Mouse (Mus musculus): ENCODE measurements around the gene Hmgn2. TPM values are rescaled to one million over a fixed set of nuclear protein-coding genes. Genes with fewer than 3 reads are reported as not detected.

Gene Hmgn2
- 2,667 and 2,783 TPM in 2 replicates for polyA plus RNA-seq (2015; fragmentation: Nextera tagmentation; extraction: Ambion mirVana)

DNA sequence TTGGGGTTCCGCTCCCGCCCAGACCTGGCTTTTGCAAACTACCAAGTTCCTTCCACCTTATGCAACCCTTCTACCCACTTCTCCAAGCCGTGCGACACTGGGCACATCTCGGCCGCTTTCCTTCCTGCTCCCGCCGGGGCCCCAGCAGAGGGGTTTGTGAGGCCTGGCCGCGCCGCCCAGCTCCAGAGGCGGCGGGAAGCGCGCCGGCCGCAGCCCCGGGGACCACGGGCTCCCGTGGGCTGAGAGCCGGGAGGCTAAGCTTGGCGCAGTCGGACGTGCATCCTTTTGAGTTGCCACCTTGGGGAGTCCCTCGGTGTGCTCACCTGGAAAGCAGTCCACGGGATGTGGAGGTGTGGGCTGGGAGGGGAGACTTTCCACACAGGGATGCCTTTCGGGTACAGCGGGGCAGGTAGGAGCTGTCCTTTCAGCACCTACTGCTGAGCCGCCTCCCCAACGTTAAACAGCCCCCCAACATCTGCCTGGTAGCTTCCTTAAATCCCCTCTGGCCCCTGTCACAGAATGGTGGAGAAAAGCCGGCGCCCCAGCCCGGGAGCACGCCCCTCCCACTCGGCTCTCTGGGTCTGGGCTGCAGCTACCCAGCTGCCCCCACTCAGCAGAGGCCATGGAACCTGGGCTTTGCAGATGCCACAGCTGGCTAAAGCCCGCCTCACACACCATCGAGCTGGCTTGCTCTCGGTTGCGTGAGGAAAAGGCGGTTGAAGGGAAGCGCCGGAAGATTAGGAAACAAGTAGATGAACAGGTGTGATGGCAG lies at the start of gene Hmgn2:
TSS of gene Hmgn2 (minus strand) at position 501 of the 772 bp plus-strand sequence.
- no peaks in the 10 kb centered on the region for H3K27me3 ChIP-seq
- H3K36me3 ChIP-seq = peaks cover 60% of the 10 kb centered on the region
- peak within 1 kb of the TSS; percentile 96 for H3K9ac ChIP-seq
- under 1% methylated on average over 42 of the region's 42 CpGs for WGBS
- H3K4me2 ChIP-seq = peak within 1 kb of the TSS; percentile 96
- H3K4me1 ChIP-seq = peaks cover 36% of the 10 kb centered on the region
- H3K27ac ChIP-seq = peak within 1 kb of the TSS; percentile 100
- no peaks in the 10 kb centered on the region for H3K9me3 ChIP-seq (replicated peaks)
- peak; percentile 82 for ATAC-seq (replicated peaks; ENCODE audit: low FRiP score)
- peak within 1 kb of the TSS; percentile 81 for H3K4me3 ChIP-seq (replicated peaks)

DNA sequence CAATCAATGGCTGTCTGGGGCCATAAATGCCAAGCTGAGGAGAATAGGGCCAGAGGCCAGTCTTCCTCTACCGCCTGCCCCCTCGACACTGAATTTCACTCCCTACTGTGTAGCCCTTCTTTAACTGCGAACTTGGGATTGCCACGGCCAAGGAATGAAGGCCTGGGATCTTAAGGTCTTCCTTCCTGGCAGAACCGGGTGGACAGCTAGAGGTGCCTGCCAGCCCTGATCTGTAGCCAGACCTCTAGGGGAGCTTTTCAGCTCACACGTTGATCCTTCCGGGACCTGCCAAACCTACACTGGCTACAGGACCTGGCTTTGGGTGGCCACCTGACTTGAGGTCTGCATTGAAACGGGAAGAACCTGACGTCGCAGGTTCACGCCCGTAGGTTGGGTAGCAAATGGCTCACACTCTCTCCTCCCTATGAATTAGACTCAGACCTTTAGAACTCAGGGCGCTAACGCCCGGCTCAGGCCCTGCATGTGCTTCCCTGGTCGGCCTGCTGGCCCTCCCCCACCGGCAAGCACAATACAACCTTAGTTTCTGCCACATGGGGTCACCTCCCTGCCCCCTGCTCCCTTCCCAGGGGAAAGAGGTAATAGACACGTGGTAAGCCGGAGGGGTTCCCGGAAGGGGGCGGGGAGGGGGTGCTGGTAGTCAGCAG lies 48.9 kb upstream of the Hmgn2 start:
- Histone ChIP-seq H3K4me3 (replicated peaks) (peak overlapping the region; percentile 25), H3K4me2 (peak overlapping the region; percentile 54), H3K9ac (no peak overlapping the region), H3K9me3 (replicated peaks) (no peaks in the 10 kb centered on the region), H3K36me3 (no peaks in the 10 kb centered on the region), H3K27ac (no peak overlapping the region), H3K27me3 (peaks cover 52% of the 10 kb centered on the region), H3K4me1 (peaks cover 46% of the 10 kb centered on the region)
- 0 out of 2 replicates have a peak, but pooled peaks have one; percentile 15 for ATAC-seq (replicated peaks; ENCODE audit: low FRiP score)
- WGBS = 4% methylated on average over 21 of the region's 21 CpGs

DNA sequence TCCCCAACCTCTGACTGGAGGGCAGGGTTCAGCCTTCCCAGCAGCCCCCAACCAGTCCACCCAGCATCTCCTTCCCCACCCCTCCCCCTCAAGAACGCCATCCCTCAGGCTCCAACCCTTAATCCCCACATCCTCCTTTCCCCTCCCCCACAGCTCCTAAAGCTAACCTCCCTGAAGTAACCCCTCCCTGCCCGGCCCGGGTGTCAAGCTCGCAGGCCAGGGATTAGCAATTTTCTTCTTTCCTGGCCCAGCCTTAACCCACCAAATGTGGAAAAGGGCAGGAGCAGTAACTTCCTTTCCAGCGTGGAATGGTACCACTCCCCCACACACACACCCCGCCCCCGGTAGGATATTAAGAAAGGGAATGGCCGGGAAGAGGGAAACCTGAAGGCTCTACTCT lies 48.3 kb upstream of the Hmgn2 start:
- Histone ChIP-seq H3K27me3 (peaks cover 52% of the 10 kb centered on the region), H3K27ac (no peak overlapping the region), H3K9ac (no peak overlapping the region), H3K36me3 (no peaks in the 10 kb centered on the region), H3K4me1 (peaks cover 52% of the 10 kb centered on the region), H3K4me3 (replicated peaks) (no peak overlapping the region), H3K4me2 (peak overlapping the region; percentile 54; the same call in 1 of the 2 replicates), H3K9me3 (replicated peaks) (no peaks in the 10 kb centered on the region)
- ATAC-seq (replicated peaks; ENCODE audit: low FRiP score) = no peak
- WGBS = 3% methylated on average over 8 of the region's 8 CpGs

DNA sequence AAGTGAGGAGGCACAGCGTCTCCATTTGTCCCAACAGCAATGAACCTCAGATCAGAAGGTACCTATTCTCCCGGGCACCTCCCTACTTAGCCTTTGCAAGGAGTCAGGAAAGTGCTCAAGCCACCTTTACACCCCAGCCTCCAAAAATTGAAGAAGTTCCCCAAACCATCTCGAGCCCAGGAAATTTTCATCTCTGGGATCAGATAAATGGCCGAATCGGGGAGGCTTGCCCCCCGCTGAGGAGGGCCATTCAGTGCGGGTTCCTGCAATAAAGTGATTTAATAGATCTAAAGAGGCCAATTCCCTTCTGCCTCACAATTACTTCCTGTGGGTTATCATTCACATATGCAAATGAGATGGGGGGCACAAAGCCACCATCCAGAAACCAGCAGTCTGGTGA lies 47.8 kb upstream of the Hmgn2 start:
- H3K36me3 ChIP-seq = no peaks in the 10 kb centered on the region
- H3K4me2 ChIP-seq = no peak overlapping the region
- peaks cover 52% of the 10 kb centered on the region for H3K27me3 ChIP-seq
- H3K9me3 ChIP-seq (replicated peaks) = no peaks in the 10 kb centered on the region
- 4% methylated on average over 7 of the region's 7 CpGs for WGBS
- H3K4me3 ChIP-seq (replicated peaks) = no peak overlapping the region
- no peak for ATAC-seq (replicated peaks; ENCODE audit: low FRiP score)
- no peak overlapping the region for H3K27ac ChIP-seq
- peaks cover 57% of the 10 kb centered on the region for H3K4me1 ChIP-seq
- H3K9ac ChIP-seq = no peak overlapping the region

DNA sequence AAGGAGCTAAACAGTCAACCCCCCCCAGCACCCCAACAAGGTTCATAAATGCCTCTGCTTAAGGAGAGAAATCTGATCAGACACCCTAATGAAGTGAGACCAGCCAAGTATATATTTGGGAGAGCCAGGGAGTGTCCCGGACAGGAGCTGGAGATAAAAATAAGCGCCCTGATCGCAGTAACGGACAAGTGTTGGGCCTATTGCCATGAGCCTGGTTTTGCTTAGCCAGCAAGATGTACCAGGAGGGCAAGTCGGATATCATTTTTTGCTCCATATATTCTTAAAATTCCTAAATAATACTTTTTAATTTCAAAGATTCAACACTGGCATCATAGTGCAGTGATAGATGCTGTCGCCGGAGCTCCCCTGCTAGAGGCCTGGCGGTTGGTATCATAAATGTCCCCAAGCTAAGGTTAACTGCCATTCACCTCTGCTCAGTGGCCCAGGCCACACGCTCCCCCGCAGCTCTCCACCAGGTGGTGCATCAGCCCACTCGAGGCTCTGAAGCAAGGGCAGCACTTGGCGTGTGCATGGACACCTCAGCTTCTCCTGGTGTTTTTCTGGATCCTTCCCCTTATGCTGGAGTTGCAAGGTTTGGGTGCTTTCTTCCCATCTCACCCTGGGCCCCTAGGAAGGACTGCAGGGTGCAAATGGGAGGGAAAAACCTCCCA lies 44.5 kb upstream of the Hmgn2 start:
- H3K4me2 ChIP-seq = no peak overlapping the region
- peaks cover 38% of the 10 kb centered on the region for H3K4me1 ChIP-seq
- no peak overlapping the region for H3K27ac ChIP-seq
- no peak overlapping the region for H3K4me3 ChIP-seq (replicated peaks)
- no peak for ATAC-seq (replicated peaks; ENCODE audit: low FRiP score)
- H3K9ac ChIP-seq = no peak overlapping the region
- H3K36me3 ChIP-seq = no peaks in the 10 kb centered on the region
- WGBS = 40% methylated on average over 12 of the region's 12 CpGs
- no peaks in the 10 kb centered on the region for H3K9me3 ChIP-seq (replicated peaks)
- H3K27me3 ChIP-seq = peaks cover 28% of the 10 kb centered on the region

DNA sequence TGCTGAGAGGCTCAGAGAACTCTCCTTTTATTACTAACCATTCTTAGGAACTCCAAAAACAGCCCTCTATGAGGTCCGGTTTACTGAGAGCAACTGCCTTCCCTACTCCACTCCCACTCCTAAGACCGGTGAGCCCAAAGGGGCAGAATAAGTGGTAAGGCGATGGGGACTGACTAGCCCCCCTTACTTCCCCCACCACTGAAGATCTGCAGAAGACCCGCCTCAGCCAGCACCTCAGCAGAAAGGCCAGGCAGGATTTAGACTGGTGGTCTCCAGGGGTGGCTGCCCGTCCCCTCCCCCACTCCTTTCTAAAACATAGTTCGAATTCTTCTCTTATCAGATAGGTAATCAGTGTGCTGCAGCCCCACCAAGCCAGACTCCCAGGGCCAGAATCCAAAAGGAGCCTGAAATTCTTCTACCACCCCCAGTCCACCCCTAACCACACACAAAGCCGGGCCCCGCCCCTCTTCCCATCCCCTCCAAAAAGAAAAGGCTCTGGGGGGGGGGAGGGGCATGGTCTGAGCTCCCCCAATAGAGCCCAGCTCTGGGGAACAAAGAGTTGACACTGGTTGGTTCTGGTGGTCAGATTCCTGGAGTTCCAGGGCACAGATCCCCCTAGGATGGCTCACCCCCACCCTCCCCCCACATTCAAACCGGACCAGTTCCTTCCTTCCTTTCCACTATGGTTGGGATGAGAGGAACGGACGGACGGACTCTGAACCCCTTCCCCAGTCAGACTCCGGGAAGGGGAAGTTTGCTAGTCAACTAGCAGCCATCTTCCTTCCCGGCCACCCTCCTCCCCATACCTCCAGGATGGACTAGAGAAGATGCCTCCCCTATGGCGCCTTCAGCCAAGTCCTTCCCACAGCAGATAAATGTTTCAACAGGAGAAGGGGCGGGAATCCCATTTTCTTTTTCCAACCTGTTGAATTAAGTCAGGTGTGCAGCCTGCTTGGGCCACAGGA lies 43.3 kb upstream of the Hmgn2 start:
- whole genome bisulfite sequencing = 25% methylated on average over 16 of the region's 16 CpGs
- Histone ChIP-seq H3K27me3 (peaks cover 15% of the 10 kb centered on the region), H3K9me3 (replicated peaks) (no peaks in the 10 kb centered on the region), H3K27ac (peak overlapping the region; percentile 67), H3K4me3 (replicated peaks) (no peak overlapping the region), H3K9ac (no peak overlapping the region), H3K4me1 (peaks cover 26% of the 10 kb centered on the region), H3K36me3 (no peaks in the 10 kb centered on the region), H3K4me2 (peak overlapping the region; percentile 33)
- ATAC-seq (replicated peaks; ENCODE audit: low FRiP score) = no peak

DNA sequence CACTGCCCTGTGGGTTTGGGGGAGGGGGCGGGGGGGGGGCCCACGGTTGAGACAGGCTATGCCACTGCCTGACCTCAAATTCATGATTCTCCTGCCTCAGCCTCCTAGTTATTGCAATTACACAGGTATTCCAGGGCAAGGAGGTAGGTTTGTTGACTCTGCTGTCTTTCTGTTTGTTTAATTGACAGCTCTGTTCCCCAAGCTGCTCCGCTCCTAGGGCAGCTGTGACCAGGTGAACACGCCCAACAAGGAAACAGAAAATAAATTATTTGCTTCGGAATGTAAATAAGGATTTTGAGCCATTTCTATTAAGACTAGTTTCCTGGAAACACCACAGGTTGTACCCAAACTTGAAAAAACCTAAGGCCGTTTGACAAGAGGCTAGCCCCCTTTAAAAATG lies 41.3 kb upstream of the Hmgn2 start:
- WGBS = 67% methylated on average over 6 of the region's 6 CpGs

DNA sequence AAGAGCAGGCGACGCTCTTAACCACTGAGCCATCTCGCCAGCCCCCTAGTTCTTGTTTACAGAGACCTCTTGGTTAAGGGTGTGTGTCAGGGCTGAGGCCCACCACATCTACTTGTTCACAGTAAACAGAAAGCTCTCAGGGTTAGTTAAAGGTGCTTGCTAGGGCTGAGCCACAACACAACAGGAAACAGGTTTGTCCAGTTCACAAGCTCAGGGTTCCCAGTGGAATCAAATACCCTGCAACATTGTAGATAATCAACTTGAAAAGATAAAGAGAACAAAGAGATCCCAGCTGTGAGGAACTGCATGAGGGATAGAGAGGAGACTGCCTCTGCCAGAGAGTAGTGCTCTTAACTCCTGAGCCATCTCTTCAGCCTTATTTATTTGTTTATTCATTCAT lies 38.4 kb upstream of the Hmgn2 start:
- H3K9ac ChIP-seq = no peak overlapping the region
- no peak for ATAC-seq (replicated peaks; ENCODE audit: low FRiP score)
- no peak overlapping the region for H3K27ac ChIP-seq
- no peaks in the 10 kb centered on the region for H3K36me3 ChIP-seq
- no peak overlapping the region for H3K4me3 ChIP-seq (replicated peaks)
- H3K27me3 ChIP-seq = no peaks in the 10 kb centered on the region
- WGBS = 89% methylated on average over 3 of the region's 3 CpGs
- no peaks in the 10 kb centered on the region for H3K9me3 ChIP-seq (replicated peaks)
- H3K4me2 ChIP-seq = no peak overlapping the region
- peaks cover 10% of the 10 kb centered on the region for H3K4me1 ChIP-seq

More for the DNA sequence above, 41.3 kb upstream of the Hmgn2 start:
- Histone ChIP-seq H3K27ac (no peak overlapping the region), H3K4me3 (replicated peaks) (no peak overlapping the region), H3K9ac (no peak overlapping the region), H3K9me3 (replicated peaks) (no peaks in the 10 kb centered on the region), H3K27me3 (no peaks in the 10 kb centered on the region), H3K36me3 (no peaks in the 10 kb centered on the region), H3K4me2 (no peak overlapping the region), H3K4me1 (peaks cover 18% of the 10 kb centered on the region)
- no peak for ATAC-seq (replicated peaks; ENCODE audit: low FRiP score)

DNA sequence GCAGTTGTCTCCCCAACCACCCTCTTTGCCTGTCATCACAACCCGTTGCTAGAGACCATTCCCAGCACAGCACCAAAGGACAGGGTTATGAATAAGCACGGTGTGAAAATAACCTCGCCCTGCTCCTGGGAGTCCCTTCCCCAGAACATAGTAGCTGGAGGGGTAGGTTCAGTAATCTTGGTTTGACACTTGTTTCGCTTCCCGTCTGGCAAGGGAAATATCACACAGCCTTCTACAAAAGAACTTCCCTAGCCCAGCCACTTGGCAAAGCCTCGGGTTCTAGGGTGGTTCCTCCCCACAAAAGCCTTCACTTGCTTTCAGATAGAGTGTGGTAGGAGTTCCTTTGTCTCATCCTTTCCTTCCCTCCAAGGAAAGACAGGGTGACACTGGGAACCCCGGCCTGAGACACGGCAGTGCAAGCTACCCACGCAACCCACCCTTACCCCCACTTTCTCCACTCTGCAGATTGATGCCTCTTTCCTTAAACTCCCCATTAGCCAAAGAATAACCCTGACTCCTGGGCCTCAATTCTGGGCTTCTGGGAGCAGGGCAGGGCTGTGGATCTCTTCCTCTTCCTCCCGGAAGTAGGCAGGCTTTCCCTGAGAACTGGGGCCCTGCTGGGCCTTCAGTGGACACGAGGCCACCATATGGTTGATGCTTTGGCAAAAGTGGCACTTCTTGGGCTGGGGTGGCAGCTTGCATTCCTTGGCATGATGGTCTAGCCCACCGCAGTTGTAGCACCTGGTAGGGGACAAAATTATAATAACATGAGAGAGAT lies 37.3 kb upstream of the Hmgn2 start:
- Histone ChIP-seq H3K4me2 (no peak overlapping the region), H3K9me3 (replicated peaks) (no peaks in the 10 kb centered on the region), H3K4me3 (replicated peaks) (no peak overlapping the region), H3K27me3 (no peaks in the 10 kb centered on the region), H3K27ac (no peak overlapping the region), H3K36me3 (no peaks in the 10 kb centered on the region), H3K9ac (no peak overlapping the region), H3K4me1 (peaks cover 5% of the 10 kb centered on the region)
- ATAC-seq (replicated peaks; ENCODE audit: low FRiP score) = no peak
- WGBS = 84% methylated on average over 12 of the region's 12 CpGs

DNA sequence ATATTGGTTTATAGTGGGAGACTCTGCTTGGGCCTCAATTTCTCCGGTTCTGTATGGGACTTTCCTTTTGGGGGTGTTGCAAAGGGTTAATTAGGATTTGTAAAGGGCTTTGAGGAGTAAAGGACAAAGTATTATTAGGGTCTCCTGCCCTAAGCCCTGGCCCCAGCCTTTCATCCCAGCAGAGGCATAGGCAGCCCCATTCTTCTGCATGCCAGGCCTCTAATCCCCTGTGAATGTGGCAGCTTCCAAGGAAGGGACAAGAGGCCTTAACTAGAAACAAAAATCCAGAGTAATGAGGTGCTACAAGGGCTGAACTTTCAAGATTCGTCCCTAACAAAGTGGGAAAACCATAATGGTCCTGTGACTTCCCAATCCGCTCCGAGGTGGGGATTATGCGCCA lies 34.5 kb upstream of the Hmgn2 start:
- Histone ChIP-seq H3K36me3 (0 out of 2 replicates have a peak, but pooled peaks cover 4% of the 10 kb centered on the region), H3K27ac (no peak overlapping the region), H3K4me3 (replicated peaks) (no peak overlapping the region), H3K27me3 (no peaks in the 10 kb centered on the region), H3K9ac (no peak overlapping the region), H3K4me1 (peaks cover 13% of the 10 kb centered on the region), H3K4me2 (no peak overlapping the region), H3K9me3 (replicated peaks) (no peaks in the 10 kb centered on the region)
- ATAC-seq (replicated peaks; ENCODE audit: low FRiP score) = no peak
- 67% methylated on average over 5 of the region's 5 CpGs for WGBS

DNA sequence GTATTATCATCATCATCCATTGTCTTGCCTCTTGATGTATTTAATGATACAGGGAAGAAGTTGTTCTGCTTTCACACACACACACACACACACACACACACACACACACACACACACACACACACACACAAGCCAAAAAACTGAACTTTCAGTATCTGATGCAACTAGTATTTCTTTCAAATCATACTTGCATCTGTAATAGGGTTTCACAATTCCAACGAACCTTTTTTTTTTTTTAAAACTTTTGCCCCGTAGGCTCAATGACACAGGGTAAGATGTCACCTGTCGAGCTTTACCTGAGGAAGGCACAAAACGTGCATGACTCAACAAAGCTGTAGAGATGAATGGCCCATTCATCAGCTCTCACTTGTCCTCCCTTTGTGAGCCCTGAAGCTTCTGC lies 33.8 kb upstream of the Hmgn2 start:
- H3K4me2 ChIP-seq = no peak overlapping the region
- H3K27me3 ChIP-seq = no peaks in the 10 kb centered on the region
- no peak overlapping the region for H3K4me3 ChIP-seq (replicated peaks)
- 0 out of 2 replicates have a peak, but pooled peaks cover 4% of the 10 kb centered on the region for H3K36me3 ChIP-seq
- ATAC-seq (replicated peaks; ENCODE audit: low FRiP score) = no peak
- peaks cover 13% of the 10 kb centered on the region for H3K4me1 ChIP-seq
- 58% methylated on average over 4 of the region's 4 CpGs for WGBS
- no peaks in the 10 kb centered on the region for H3K9me3 ChIP-seq (replicated peaks)
- no peak overlapping the region for H3K9ac ChIP-seq
- no peak overlapping the region for H3K27ac ChIP-seq

Measured in kidney, embryonic 15.5 days (tissue).